Mouse (Mus musculus): ENCODE measurements at regions not wholly inside any gene's neighbourhood (a gene's known extent, or its start where the extent isn't known, plus 50 kb on each side); places are given as distances from the start of the nearest gene placed in this dataset.
A peak's percentile ranks its signal among the peaks of the same experiment; 100 is the strongest.

DNA sequence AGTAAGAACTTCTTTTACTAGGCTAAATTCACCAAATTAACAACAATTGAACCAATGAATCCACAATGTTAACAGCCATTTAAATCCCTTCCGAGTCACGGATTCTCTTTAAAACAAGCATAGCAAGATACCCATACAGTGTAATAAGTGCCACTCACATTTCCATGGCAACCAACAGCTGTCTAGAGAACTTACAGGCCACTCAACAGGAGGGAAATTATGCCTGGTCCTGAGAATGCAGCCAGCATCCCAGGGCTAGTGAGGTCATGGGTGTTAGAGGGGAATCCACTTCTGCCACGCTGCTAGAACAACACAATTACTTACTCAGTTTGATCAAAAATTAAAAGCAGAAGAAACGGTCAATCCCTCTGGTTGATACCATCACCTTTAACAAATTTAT lies 296.7 kb downstream of the Klf6 start:
- 70% methylated on average over 4 of the region's 4 CpGs for WGBS
- H3K4me1 ChIP-seq (ENCODE audit: control insufficient read depth, insufficient read depth, low read length), result no peaks in the 10 kb centered on the region
- no peak for TF ChIP-seq POLR2A (IDR thresholded peaks at IDR 0.05; ENCODE audit: borderline replicate concordance, extremely low read depth, low read depth, low read length)
- no peak overlapping the region for H3K4me3 ChIP-seq (replicated peaks; ENCODE audit: extremely low read depth, low read depth, low read length)
- DNase-seq, result no peak

DNA sequence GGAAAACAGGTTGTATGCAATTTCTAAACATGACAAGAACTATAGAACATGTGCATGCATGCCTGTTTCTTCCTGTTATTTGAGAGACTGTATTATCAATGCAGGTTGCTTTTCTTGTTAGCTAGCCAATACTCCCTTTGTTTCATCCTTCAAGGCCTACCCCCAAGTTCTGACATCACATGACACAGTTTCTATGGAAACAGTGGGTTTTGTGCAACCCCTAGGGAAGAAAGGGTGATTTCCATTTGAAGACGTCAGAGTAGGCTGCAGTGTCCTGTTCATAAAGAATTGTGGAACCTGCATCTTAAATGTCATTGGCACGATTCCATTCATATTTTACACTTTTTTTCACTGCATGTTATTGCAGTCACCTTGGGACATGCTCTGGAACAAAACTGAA lies 298.1 kb downstream of the Klf6 start:
- Histone ChIP-seq H3K4me3 (replicated peaks; ENCODE audit: extremely low read depth, low read depth, low read length) (no peak overlapping the region), H3K4me1 (ENCODE audit: control insufficient read depth, insufficient read depth, low read length) (no peaks in the 10 kb centered on the region)
- DNase-seq, result no peak
- WGBS, result 46% methylated on average over 2 of the region's 2 CpGs
- TF ChIP-seq CTCF (IDR thresholded peaks at IDR 0.05; ENCODE audit: insufficient read depth, low read length) (no peak), POLR2A (IDR thresholded peaks at IDR 0.05; ENCODE audit: borderline replicate concordance, extremely low read depth, low read depth, low read length) (no peak)

DNA sequence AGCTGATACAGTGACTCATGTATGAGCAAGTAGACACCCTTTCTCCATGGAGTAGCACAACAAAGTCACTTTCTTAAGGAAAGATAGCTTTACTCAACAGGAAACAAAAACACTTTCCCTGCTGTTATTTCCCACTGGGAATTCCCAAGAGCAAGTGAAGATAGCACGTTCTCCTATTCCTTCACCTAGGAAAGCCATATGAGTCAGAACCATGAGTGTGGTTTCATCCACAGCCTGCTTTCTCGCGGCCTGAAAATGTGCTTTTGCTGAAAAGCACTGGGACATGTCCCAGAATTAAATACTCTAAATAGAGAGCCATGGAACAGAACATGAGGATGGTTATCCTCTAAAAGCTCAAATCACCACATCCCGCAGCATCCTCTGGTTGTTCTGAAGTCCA lies 304.6 kb downstream of the Klf6 start:
- Histone ChIP-seq H3K4me3 (replicated peaks; ENCODE audit: extremely low read depth, low read depth, low read length) (no peak overlapping the region), H3K4me1 (ENCODE audit: control insufficient read depth, insufficient read depth, low read length) (no peaks in the 10 kb centered on the region)
- WGBS, result 87% methylated on average over 4 of the region's 4 CpGs
- no peak for DNase-seq
- TF ChIP-seq POLR2A (IDR thresholded peaks at IDR 0.05; ENCODE audit: borderline replicate concordance, extremely low read depth, low read depth, low read length) (no peak), CTCF (IDR thresholded peaks at IDR 0.05; ENCODE audit: insufficient read depth, low read length) (no peak)

- DNase-seq, result no peak
- 69% methylated on average over 1 of the region's 1 CpGs for WGBS
- TF ChIP-seq CTCF (IDR thresholded peaks at IDR 0.05; ENCODE audit: insufficient read depth, low read length), result no peak
- TF ChIP-seq POLR2A (IDR thresholded peaks at IDR 0.05; ENCODE audit: borderline replicate concordance, extremely low read depth, low read depth, low read length), result no peak
Measured at GRCm38 (mm10) chr13:6167055-6167761, 305.9 kb downstream of the Klf6 start.

GRCm38 (mm10) chr13:6173095-6173494 lies 311.8 kb downstream of the Klf6 start:
- TF ChIP-seq POLR2A (IDR thresholded peaks at IDR 0.05; ENCODE audit: borderline replicate concordance, extremely low read depth, low read depth, low read length) (no peak), CTCF (IDR thresholded peaks at IDR 0.05; ENCODE audit: insufficient read depth, low read length) (no peak)
- DNase-seq, result no peak
- no peaks in the 10 kb centered on the region for H3K4me1 ChIP-seq (ENCODE audit: control insufficient read depth, insufficient read depth, low read length)
- H3K4me3 ChIP-seq (replicated peaks; ENCODE audit: extremely low read depth, low read depth, low read length), result no peak overlapping the region

More at GRCm38 (mm10) chr13:6167055-6167761, 305.9 kb downstream of the Klf6 start:
- no peak overlapping the region for H3K4me3 ChIP-seq (replicated peaks; ENCODE audit: extremely low read depth, low read depth, low read length)
- H3K4me1 ChIP-seq (ENCODE audit: control insufficient read depth, insufficient read depth, low read length), result no peaks in the 10 kb centered on the region

DNA sequence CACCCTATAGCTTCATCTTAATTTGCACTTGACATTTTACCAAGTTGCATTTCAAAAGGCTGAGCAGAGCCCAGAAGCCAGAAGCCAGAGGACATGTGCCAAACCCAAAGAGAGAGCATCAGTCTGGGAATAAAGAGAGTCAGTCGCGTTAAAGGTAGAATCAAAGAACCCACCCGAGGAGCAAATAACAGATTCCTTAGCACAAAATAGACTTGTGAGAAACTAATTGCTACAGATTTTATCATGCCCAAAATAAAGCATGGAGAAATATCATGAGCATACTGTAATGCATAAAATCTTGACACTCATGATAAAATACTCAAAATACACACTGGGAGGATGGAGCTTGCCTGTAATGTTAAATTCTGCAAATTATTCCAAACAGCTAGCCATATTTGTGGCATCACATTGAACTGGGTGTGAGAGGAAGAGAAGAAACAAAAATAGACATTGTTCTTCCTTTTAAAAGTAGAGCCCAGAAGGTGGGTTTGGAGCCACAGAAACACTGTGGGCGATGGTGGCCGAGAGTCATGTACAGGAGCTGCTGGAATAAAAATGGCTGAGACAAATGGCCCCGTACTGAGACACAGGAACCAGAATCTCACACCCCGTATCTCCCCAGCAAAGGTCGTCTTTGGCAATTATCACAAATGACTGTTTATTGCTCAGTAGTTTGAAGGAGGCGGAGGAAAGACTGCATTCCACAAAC lies 317.2 kb downstream of the Klf6 start:
- TF ChIP-seq POLR2A (IDR thresholded peaks at IDR 0.05; ENCODE audit: borderline replicate concordance, extremely low read depth, low read depth, low read length) (no peak), CTCF (IDR thresholded peaks at IDR 0.05; ENCODE audit: insufficient read depth, low read length) (no peak)
- Histone ChIP-seq H3K4me1 (ENCODE audit: control insufficient read depth, insufficient read depth, low read length) (no peaks in the 10 kb centered on the region), H3K4me3 (replicated peaks; ENCODE audit: extremely low read depth, low read depth, low read length) (no peak overlapping the region)
- DNase-seq, result no peak
- 73% methylated on average over 9 of the region's 9 CpGs for WGBS

- Histone ChIP-seq H3K4me1 (ENCODE audit: control insufficient read depth, insufficient read depth, low read length) (peaks cover 13% of the 10 kb centered on the region), H3K4me3 (replicated peaks; ENCODE audit: extremely low read depth, low read depth, low read length) (no peak overlapping the region)
- no peak for DNase-seq
- TF ChIP-seq POLR2A (IDR thresholded peaks at IDR 0.05; ENCODE audit: borderline replicate concordance, extremely low read depth, low read depth, low read length) (no peak), CTCF (IDR thresholded peaks at IDR 0.05; ENCODE audit: insufficient read depth, low read length) (no peak)
- WGBS, result 77% methylated on average over 3 of the region's 3 CpGs
Measured at GRCm38 (mm10) chr13:6189133-6189532, 327.9 kb downstream of the Klf6 start.

GRCm38 (mm10) chr13:6189566-6189965 lies 328.3 kb downstream of the Klf6 start:
- WGBS, result 24% methylated on average over 7 of the region's 7 CpGs
- peak; percentile 18 for DNase-seq
- H3K4me1 ChIP-seq (ENCODE audit: control insufficient read depth, insufficient read depth, low read length), result peaks cover 16% of the 10 kb centered on the region
- H3K4me3 ChIP-seq (replicated peaks; ENCODE audit: extremely low read depth, low read depth, low read length), result no peak overlapping the region
- TF ChIP-seq CTCF (IDR thresholded peaks at IDR 0.05; ENCODE audit: insufficient read depth, low read length) (no peak), POLR2A (IDR thresholded peaks at IDR 0.05; ENCODE audit: borderline replicate concordance, extremely low read depth, low read depth, low read length) (no peak)

DNA sequence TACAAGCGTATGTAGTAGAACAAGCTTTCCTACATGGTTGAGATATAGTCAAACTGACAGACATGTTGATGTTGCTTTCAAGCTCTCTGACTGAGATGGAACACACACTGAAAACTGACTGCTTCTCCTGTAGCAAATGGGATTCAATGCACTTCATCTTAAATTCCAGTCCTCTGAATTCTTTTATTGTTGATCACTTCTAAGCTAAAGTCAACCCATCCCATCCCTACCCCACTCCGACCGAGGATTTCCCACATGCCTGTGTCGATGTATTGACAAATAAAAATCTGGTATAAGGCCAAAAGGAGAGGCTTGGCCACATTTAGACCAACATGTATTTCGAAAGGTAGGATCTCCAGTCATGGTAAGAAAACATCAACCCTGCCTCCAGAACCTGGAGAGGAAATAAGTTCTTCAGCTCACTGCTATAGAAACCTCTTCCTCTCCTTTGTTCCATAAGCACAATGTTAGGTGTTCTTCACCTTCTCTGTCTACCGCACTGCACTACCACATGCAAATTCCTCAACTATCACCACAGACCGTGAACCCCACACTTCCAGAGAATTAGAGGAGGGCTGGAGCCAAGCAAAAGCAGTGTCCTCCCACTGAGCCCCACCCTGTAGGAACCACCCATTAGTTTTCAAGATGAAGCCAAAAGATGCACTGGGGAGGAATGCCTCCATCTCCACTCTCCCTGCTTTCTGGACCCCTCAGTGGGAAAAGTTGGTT lies 330.1 kb downstream of the Klf6 start:
- no peak for DNase-seq
- Histone ChIP-seq H3K4me1 (ENCODE audit: control insufficient read depth, insufficient read depth, low read length) (peaks cover 16% of the 10 kb centered on the region), H3K4me3 (replicated peaks; ENCODE audit: extremely low read depth, low read depth, low read length) (no peak overlapping the region)
- TF ChIP-seq CTCF (IDR thresholded peaks at IDR 0.05; ENCODE audit: insufficient read depth, low read length) (no peak), POLR2A (IDR thresholded peaks at IDR 0.05; ENCODE audit: borderline replicate concordance, extremely low read depth, low read depth, low read length) (no peak)
- whole genome bisulfite sequencing, result 82% methylated on average over 7 of the region's 7 CpGs

All from lung, adult 2 months (tissue).